Mouse (Mus musculus) embryo, embryonic 10.5 days (tissue): ENCODE results near the gene Polr2b.

Experiments
- DNase-seq: peaks from one replicate; pipeline ENCODE4 v3.0.0-alpha.2; 2015; ENCODE audit warnings: low spot score

The Polr2b gene

GRCm38 (mm10) chr5:77386596-77387413 lies 76.9 kb downstream of the Polr2b start:
- no peak for DNase-seq

- DNase-seq: no peak
Observed at GRCm38 (mm10) chr5:77387414-77387704, 77.4 kb downstream of the Polr2b start.

GRCm38 (mm10) chr5:77388359-77388758 lies 78.4 kb downstream of the Polr2b start:
- no peak for DNase-seq

GRCm38 (mm10) chr5:77390272-77390671 lies 80.3 kb downstream of the Polr2b start:
- no peak for DNase-seq

- DNase-seq: no peak
Observed at GRCm38 (mm10) chr5:77393094-77393619, 83.2 kb downstream of the Polr2b start.

- DNase-seq: no peak
Observed at GRCm38 (mm10) chr5:77393990-77394618, 84.2 kb downstream of the Polr2b start.

- no peak for DNase-seq
Observed at GRCm38 (mm10) chr5:77398285-77399057, 88.5 kb downstream of the Polr2b start.
